Mouse (Mus musculus) CH12.LX (cell line): ENCODE measurements around the gene Ywhag.

Source experiments
- CTCF ChIP-seq, 2 experiments: IDR thresholded peaks in 1 of 2; conservative IDR thresholded peaks in 1 of 2; 2 replicates each; pipeline ENCODE4 v1.5.1; 2011 to 2012; ENCODE audit warnings: low read depth in 2 of 2, low read length in 2 of 2, improper control_type of control experiment in 1 of 2, inconsistent platforms in 1 of 2, mild to moderate bottlenecking in 1 of 2, moderate library complexity in 1 of 2
- E2F4 ChIP-seq: IDR thresholded peaks from 2 replicates; pipeline ENCODE4 v1.6.1; 2011; ENCODE audit warnings: low read depth, low read length, improper control_type of control experiment; ENCODE audit not compliant: insufficient replicate concordance
- EP300 ChIP-seq: IDR thresholded peaks from 2 replicates; pipeline ENCODE4 v1.6.1; 2011; ENCODE audit warnings: low read length, improper control_type of control experiment
- MAX ChIP-seq: IDR thresholded peaks from 2 replicates; pipeline ENCODE4 v1.6.1; 2011; ENCODE audit warnings: low read length, improper control_type of control experiment
- NELFE ChIP-seq: IDR thresholded peaks from 2 replicates; pipeline ENCODE4 v1.6.1; 2011; ENCODE audit warnings: low read depth, low read length, improper control_type of control experiment
- POLR2A ChIP-seq: IDR thresholded peaks from 2 replicates; pipeline ENCODE4 v1.6.1; 2011; ENCODE audit warnings: low read depth, mild to moderate bottlenecking, improper control_type of control experiment, low read length
- USF1 ChIP-seq: IDR thresholded peaks from 2 replicates; pipeline ENCODE4 v1.6.1; 2014; ENCODE audit warnings: low read depth, mild to moderate bottlenecking, inconsistent platforms, low read length, improper control_type of control experiment

GRCm38 (mm10) chr5:135979381-135979780, 45.0 kb upstream of the Ywhag start:
- TF ChIP-seq POLR2A (no peak), E2F4 (no peak), NELFE (no peak), USF1 (no peak), CTCF (conservative IDR thresholded peaks at IDR 0.05 in 1 of 2, IDR thresholded peaks at IDR 0.05 in 1 of 2; ENCODE audit: low read depth in 2 of 2, low read length in 2 of 2) (no peak), EP300 (no peak), MAX (no peak)
